Mouse (Mus musculus): ENCODE data around the gene Poglut1.

Poglut1 gene

GRCm38 (mm10) chr16:38482780-38483562, 67.1 kb downstream of the Poglut1 start:
- in situ Hi-C loops (cut with MboI; ENCODE audit: low pct_unique_long_range_greater_than_20kb in 1 of 2, low sequenced_read_pairs in 2 of 2, unreplicated experiment in 1 of 2) = loop anchor here (10.0 to 25.0 kb wide), 2 partner anchors 138 to 546 kb away; partner anchors contain the start of genes Cox17 (in 1 of the 2), Gm21987 (in 1 of the 2) and Maats1 (in 1 of the 2)

GRCm38 (mm10) chr16:38481327-38481726, 68.7 kb downstream of the Poglut1 start:
- in situ Hi-C loops (cut with MboI; ENCODE audit: low pct_unique_long_range_greater_than_20kb in 1 of 2, low sequenced_read_pairs in 2 of 2, unreplicated experiment in 1 of 2) = loop anchor here (10.0 to 25.0 kb wide), 2 partner anchors 137 to 544 kb away; partner anchors contain the start of genes Cox17 (in 1 of the 2), Gm21987 (in 1 of the 2) and Maats1 (in 1 of the 2)

- in situ Hi-C loops (cut with MboI; ENCODE audit: low pct_unique_long_range_greater_than_20kb in 1 of 2, low sequenced_read_pairs in 2 of 2, unreplicated experiment in 1 of 2) = loop anchor here in 1 of 2 experiments (25.0 kb wide), 1 partner anchor 541 kb away; no protein-coding TSS in a partner anchor
Measured at GRCm38 (mm10) chr16:38478296-38478695, 71.8 kb downstream of the Poglut1 start.

- in situ Hi-C loops (cut with MboI; ENCODE audit: low pct_unique_long_range_greater_than_20kb in 1 of 2, low sequenced_read_pairs in 2 of 2, unreplicated experiment in 1 of 2) = loop anchor here in 1 of 2 experiments (25.0 kb wide), 1 partner anchor 540 kb away; no protein-coding TSS in a partner anchor
Measured at GRCm38 (mm10) chr16:38477241-38477608, 72.8 kb downstream of the Poglut1 start.

- in situ Hi-C loops (cut with MboI; ENCODE audit: low pct_unique_long_range_greater_than_20kb in 1 of 2, low sequenced_read_pairs in 2 of 2, unreplicated experiment in 1 of 2) = loop anchor here in 1 of 2 experiments (25.0 kb wide), 1 partner anchor 539 kb away; no protein-coding TSS in a partner anchor
Measured at GRCm38 (mm10) chr16:38476312-38477240, 73.5 kb downstream of the Poglut1 start.

GRCm38 (mm10) chr16:38475681-38476311, 74.3 kb downstream of the Poglut1 start:
- in situ Hi-C loops (cut with MboI; ENCODE audit: low pct_unique_long_range_greater_than_20kb in 1 of 2, low sequenced_read_pairs in 2 of 2, unreplicated experiment in 1 of 2) = loop anchor here in 1 of 2 experiments (25.0 kb wide), 1 partner anchor 538 kb away; no protein-coding TSS in a partner anchor
